In genomic region chrX:73871474-73871873, GRCm38 (mm10) we compare ENCODE assay signal across 18 mouse cellular contexts. TPM values are rescaled to one million over a fixed set of nuclear protein-coding genes. Genes with fewer than 3 reads are reported as not detected.
"Had no signal": no experiment of that assay in that cellular context is flagged by ENCODE, and none has a peak within 500 bp of the region (broad histone marks: within the 10 kb centered on the region; RNA-seq: fewer than 3 reads in every experiment).

No protein-coding gene starts in this region.

- DNase-seq: retina, postnatal 1 day; right cerebral cortex, adult 18-20 months; right cerebral cortex, postnatal 14 days; right cerebral cortex, postnatal 25 days; right cerebral cortex, postnatal 4 days; spleen, adult 18-20 months; thymus, adult 18-20 months; thymus, adult 2 months; thymus, postnatal 14 days; thymus, postnatal 25 days; thymus, postnatal 36 days; thymus, postnatal 4 days had no signal

- H3K9ac ChIP-seq: neural tube, embryonic 15.5 days; stomach, embryonic 15.5 days had no signal

- H3K27ac ChIP-seq: neural tube, embryonic 15.5 days; stomach, embryonic 15.5 days; stomach, postnatal 0 days had no signal

- H3K9me3 ChIP-seq: neural tube, embryonic 15.5 days; stomach, embryonic 15.5 days had no signal

- H3K4me3 ChIP-seq: neural tube, embryonic 15.5 days; stomach, embryonic 15.5 days had no signal

- H3K4me1 ChIP-seq: stomach, embryonic 15.5 days had no signal

- H3K36me3 ChIP-seq: neural tube, embryonic 15.5 days; stomach, embryonic 15.5 days had no signal

- H3K27me3 ChIP-seq: neural tube, embryonic 15.5 days; stomach, embryonic 15.5 days had no signal

- H3K4me2 ChIP-seq: neural tube, embryonic 15.5 days; stomach, embryonic 15.5 days had no signal

RNA-seq across cellular contexts. Expression of gene Avpr2, which starts 20.4 kb away (rescaled TPM):
- polyA plus RNA-seq: stomach, embryonic 14.5 days; testis, adult 2 months; urinary bladder, adult 2 months had no signal
